Mouse (Mus musculus): ENCODE measurements around the gene Chchd2. TPM values are rescaled to one million over a fixed set of nuclear protein-coding genes. Genes with fewer than 3 reads are reported as not detected.

Chchd2 gene
- polyA plus RNA-seq, 1 experiment from 2014 or later = 815 TPM

DNA sequence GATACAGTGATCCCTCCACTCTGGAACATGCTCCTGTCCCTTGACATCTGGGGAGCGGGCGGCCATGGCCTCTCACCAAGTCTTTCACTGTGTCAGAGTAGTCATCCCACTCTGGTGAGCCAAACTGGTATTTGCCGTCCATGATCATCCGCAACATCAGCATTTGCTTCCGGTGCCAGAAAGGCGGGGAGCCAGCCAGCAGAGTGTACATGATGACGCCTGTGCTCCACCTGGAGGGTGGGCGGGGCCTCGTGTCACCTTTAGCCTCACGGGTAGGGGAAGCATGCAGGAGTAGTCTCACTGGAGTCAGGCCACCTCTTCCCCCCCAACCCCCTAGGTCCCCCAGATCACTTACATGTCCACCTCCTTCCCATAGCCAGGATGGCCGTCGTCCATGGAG is 21.4 kb downstream of the Chchd2 start:
- Histone ChIP-seq H3K27me3 (ENCODE audit: control insufficient read depth, insufficient read depth, low read depth, low read length) (no peaks in the 10 kb centered on the region), H3K4me3 (ENCODE audit: low read length) (no peak overlapping the region), H3K4me2 (ENCODE audit: low read depth, low read length) (no peak overlapping the region), H3K36me3 (ENCODE audit: control insufficient read depth, insufficient read depth, low read length) (peaks cover 2% of the 10 kb centered on the region; the same call in 1 of the 2 replicates), H3K4me1 (replicated peaks; ENCODE audit: control insufficient read depth, insufficient read depth, low read length) (no peaks in the 10 kb centered on the region), H3K27ac (ENCODE audit: low read length) (no peak overlapping the region), H3K9ac (ENCODE audit: low read length) (no peak overlapping the region), H3K9me3 (ENCODE audit: control insufficient read depth, low read length) (no peaks in the 10 kb centered on the region)
- WGBS = 70% methylated on average over 12 of the region's 12 CpGs
- ATAC-seq (ENCODE audit: low read depth) = no peak

GRCm38 (mm10) chr5:129864467-129864866 is 22.8 kb downstream of the Chchd2 start:
- 0 out of 2 replicates have a peak overlapping the region, but pooled peaks have one; percentile 25 for H3K4me2 ChIP-seq (ENCODE audit: low read depth, low read length)
- no peak overlapping the region for H3K4me3 ChIP-seq (ENCODE audit: low read length)
- H3K4me1 ChIP-seq (replicated peaks; ENCODE audit: control insufficient read depth, insufficient read depth, low read length) = no peaks in the 10 kb centered on the region
- no peaks in the 10 kb centered on the region for H3K27me3 ChIP-seq (ENCODE audit: control insufficient read depth, insufficient read depth, low read depth, low read length)
- WGBS = 8% methylated on average over 18 of the region's 18 CpGs
- H3K36me3 ChIP-seq (ENCODE audit: control insufficient read depth, insufficient read depth, low read length) = peaks cover 10% of the 10 kb centered on the region
- ATAC-seq (ENCODE audit: low read depth) = no peak
- H3K9me3 ChIP-seq (ENCODE audit: control insufficient read depth, low read length) = no peaks in the 10 kb centered on the region
- H3K9ac ChIP-seq (ENCODE audit: low read length) = no peak overlapping the region; the same call in 1 of the 2 replicates
- no peak overlapping the region for H3K27ac ChIP-seq (ENCODE audit: low read length)

GRCm38 (mm10) chr5:129862325-129862724 is 24.9 kb downstream of the Chchd2 start:
- Histone ChIP-seq H3K4me2 (ENCODE audit: low read depth, low read length) (no peak overlapping the region), H3K4me3 (ENCODE audit: low read length) (no peak overlapping the region), H3K27ac (ENCODE audit: low read length) (no peak overlapping the region), H3K27me3 (ENCODE audit: control insufficient read depth, insufficient read depth, low read depth, low read length) (no peaks in the 10 kb centered on the region), H3K36me3 (ENCODE audit: control insufficient read depth, insufficient read depth, low read length) (peaks cover 17% of the 10 kb centered on the region), H3K4me1 (replicated peaks; ENCODE audit: control insufficient read depth, insufficient read depth, low read length) (no peaks in the 10 kb centered on the region), H3K9ac (ENCODE audit: low read length) (no peak overlapping the region), H3K9me3 (ENCODE audit: control insufficient read depth, low read length) (no peaks in the 10 kb centered on the region)
- WGBS = 92% methylated on average over 6 of the region's 6 CpGs
- ATAC-seq (ENCODE audit: low read depth) = no peak

DNA sequence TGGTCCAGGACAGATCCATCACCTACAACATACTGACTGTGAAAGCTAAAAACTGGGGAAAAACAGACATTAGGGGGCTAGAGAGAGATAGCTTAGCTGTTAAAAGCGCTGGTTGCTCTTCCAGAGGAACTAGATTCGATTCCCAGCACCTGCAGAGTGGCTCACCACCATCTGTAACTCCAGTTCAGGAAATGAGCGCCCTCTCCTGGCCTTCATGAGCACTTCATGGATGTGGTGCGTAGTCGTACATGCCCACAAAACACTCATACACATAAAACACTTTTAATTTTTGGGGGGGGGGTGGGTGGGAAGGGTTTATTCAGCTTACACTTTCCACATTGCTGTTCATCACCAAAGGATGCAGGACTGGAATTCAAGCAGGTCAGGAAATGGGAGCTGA is 30.9 kb downstream of the Chchd2 start:
- no peak overlapping the region for H3K9ac ChIP-seq (ENCODE audit: low read length)
- 84% methylated on average over 5 of the region's 5 CpGs for WGBS
- no peak for ATAC-seq (ENCODE audit: low read depth)
- no peak overlapping the region for H3K4me2 ChIP-seq (ENCODE audit: low read depth, low read length)
- no peaks in the 10 kb centered on the region for H3K27me3 ChIP-seq (ENCODE audit: control insufficient read depth, insufficient read depth, low read depth, low read length)
- no peaks in the 10 kb centered on the region for H3K4me1 ChIP-seq (replicated peaks; ENCODE audit: control insufficient read depth, insufficient read depth, low read length)
- H3K36me3 ChIP-seq (ENCODE audit: control insufficient read depth, insufficient read depth, low read length) = peaks cover 23% of the 10 kb centered on the region
- H3K27ac ChIP-seq (ENCODE audit: low read length) = no peak overlapping the region
- H3K9me3 ChIP-seq (ENCODE audit: control insufficient read depth, low read length) = no peaks in the 10 kb centered on the region
- H3K4me3 ChIP-seq (ENCODE audit: low read length) = no peak overlapping the region

DNA sequence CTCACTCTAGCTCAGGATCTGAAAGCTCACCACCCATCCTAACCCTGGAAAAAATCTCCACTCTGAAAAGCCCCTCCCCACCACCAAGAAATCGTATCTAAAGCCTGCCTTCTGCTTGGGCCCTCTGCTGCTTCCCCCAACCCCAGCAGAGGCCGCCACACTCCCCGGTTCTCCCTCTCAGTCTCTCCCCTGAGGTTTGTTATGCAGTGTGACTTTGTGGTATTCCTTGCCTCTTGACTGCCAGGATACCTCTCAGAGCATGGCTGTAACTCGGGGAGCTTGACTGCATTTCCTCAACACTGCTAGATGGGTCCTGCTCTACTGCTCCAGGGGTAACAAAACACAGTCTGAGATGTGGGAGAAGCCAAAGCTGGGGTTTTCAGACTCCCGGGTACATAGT is 32.1 kb downstream of the Chchd2 start:
- Histone ChIP-seq H3K27me3 (ENCODE audit: control insufficient read depth, insufficient read depth, low read depth, low read length) (no peaks in the 10 kb centered on the region), H3K27ac (ENCODE audit: low read length) (no peak overlapping the region), H3K4me3 (ENCODE audit: low read length) (no peak overlapping the region), H3K9me3 (ENCODE audit: control insufficient read depth, low read length) (no peaks in the 10 kb centered on the region), H3K4me2 (ENCODE audit: low read depth, low read length) (no peak overlapping the region), H3K36me3 (ENCODE audit: control insufficient read depth, insufficient read depth, low read length) (peaks cover 22% of the 10 kb centered on the region), H3K4me1 (replicated peaks; ENCODE audit: control insufficient read depth, insufficient read depth, low read length) (no peaks in the 10 kb centered on the region), H3K9ac (ENCODE audit: low read length) (no peak overlapping the region)
- WGBS = 46% methylated on average over 5 of the region's 5 CpGs
- no peak for ATAC-seq (ENCODE audit: low read depth)

DNA sequence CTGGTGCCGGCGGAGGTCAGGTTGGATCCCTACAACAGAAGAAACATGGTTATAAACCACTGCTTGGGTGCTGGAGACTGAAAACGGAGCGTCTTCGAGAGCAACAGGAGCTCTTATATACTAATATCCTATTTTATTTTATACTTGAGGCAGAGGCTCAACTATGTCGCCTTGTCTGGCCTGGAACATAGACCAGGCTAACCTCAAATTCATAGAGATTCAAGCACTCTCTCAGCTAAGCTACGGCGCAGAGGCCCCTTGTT is 39.8 kb downstream of the Chchd2 start:
- Histone ChIP-seq H3K4me3 (ENCODE audit: low read length) (peak overlapping the region; percentile 78), H3K9ac (ENCODE audit: low read length) (peak overlapping the region; percentile 85), H3K4me2 (ENCODE audit: low read depth, low read length) (peak overlapping the region; percentile 61), H3K9me3 (ENCODE audit: control insufficient read depth, low read length) (no peaks in the 10 kb centered on the region), H3K36me3 (ENCODE audit: control insufficient read depth, insufficient read depth, low read length) (peaks cover 11% of the 10 kb centered on the region), H3K27ac (ENCODE audit: low read length) (no peak overlapping the region), H3K4me1 (replicated peaks; ENCODE audit: control insufficient read depth, insufficient read depth, low read length) (0 out of 2 replicates have a peak, but pooled peaks cover 3% of the 10 kb centered on the region), H3K27me3 (ENCODE audit: control insufficient read depth, insufficient read depth, low read depth, low read length) (no peaks in the 10 kb centered on the region)
- WGBS = 39% methylated on average over 8 of the region's 8 CpGs
- no peak for ATAC-seq (ENCODE audit: low read depth)

DNA sequence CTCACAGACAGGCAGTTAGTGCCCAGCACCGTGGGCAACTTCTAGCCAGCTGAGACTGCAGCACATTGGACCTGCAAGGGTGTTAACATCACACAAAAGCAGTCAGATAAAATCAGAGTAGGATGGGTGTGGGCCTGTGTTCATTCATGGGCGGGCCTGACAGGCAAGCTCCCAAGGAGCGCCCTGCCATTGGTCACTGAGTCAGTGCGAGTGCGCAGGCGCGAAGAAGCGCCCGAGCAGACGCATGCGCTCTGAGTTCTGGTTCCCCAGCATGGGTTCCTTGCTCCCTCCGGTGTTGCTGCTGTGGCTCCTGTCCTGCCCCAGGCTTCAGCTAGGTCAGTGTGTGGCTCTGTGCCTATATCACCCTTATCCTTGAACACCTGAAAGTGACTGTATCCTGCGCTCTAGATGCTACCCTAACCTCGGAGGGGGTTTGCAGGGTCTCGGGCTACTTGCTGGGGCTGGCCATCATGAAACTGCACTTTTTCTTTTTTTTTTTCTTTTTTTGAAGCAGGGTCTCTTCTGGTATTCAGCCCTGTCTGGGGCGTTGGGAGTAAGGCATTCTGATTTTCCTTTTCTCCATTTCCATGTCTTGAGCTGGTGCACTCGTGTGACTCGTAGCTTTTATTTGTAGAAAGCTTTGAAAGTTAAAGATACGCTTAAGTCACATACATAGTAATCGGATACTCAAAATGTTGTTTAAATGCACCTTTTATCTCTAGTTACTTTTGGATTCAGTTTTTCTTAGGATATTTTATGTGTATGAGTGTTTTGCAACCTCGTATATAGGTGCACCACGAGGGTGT is 40.3 kb downstream of the Chchd2 start, which contains the start of gene Sumf2:
Gene Sumf2 (plus strand): TSS at position 235 of the 806 bp plus-strand sequence.
- Histone ChIP-seq H3K4me3 (ENCODE audit: low read length) (peak within 1 kb of the TSS; percentile 78), H3K27me3 (ENCODE audit: control insufficient read depth, insufficient read depth, low read depth, low read length) (no peaks in the 10 kb centered on the region), H3K36me3 (ENCODE audit: control insufficient read depth, insufficient read depth, low read length) (peaks cover 11% of the 10 kb centered on the region), H3K9me3 (ENCODE audit: control insufficient read depth, low read length) (no peaks in the 10 kb centered on the region), H3K4me1 (replicated peaks; ENCODE audit: control insufficient read depth, insufficient read depth, low read length) (0 out of 2 replicates have a peak, but pooled peaks cover 3% of the 10 kb centered on the region), H3K4me2 (ENCODE audit: low read depth, low read length) (peak within 1 kb of the TSS; percentile 61), H3K27ac (ENCODE audit: low read length) (peak within 1 kb of the TSS; percentile 58; the same call in 1 of the 2 replicates), H3K9ac (ENCODE audit: low read length) (peak within 1 kb of the TSS; percentile 85)
- 7% methylated on average over 22 of the region's 22 CpGs for WGBS
- ATAC-seq (ENCODE audit: low read depth) = peak; percentile 100

- 96% methylated on average over 5 of the region's 5 CpGs for WGBS
- Histone ChIP-seq H3K9me3 (ENCODE audit: control insufficient read depth, low read length) (no peaks in the 10 kb centered on the region), H3K9ac (ENCODE audit: low read length) (no peak overlapping the region), H3K4me2 (ENCODE audit: low read depth, low read length) (no peak overlapping the region), H3K4me1 (replicated peaks; ENCODE audit: control insufficient read depth, insufficient read depth, low read length) (0 out of 2 replicates have a peak, but pooled peaks cover 3% of the 10 kb centered on the region), H3K36me3 (ENCODE audit: control insufficient read depth, insufficient read depth, low read length) (peaks cover 11% of the 10 kb centered on the region), H3K4me3 (ENCODE audit: low read length) (no peak overlapping the region), H3K27ac (ENCODE audit: low read length) (no peak overlapping the region), H3K27me3 (ENCODE audit: control insufficient read depth, insufficient read depth, low read depth, low read length) (no peaks in the 10 kb centered on the region)
- no peak for ATAC-seq (ENCODE audit: low read depth)
Observed at GRCm38 (mm10) chr5:129844848-129845247, 42.4 kb downstream of the Chchd2 start.
